Mouse (Mus musculus): ENCODE data around the gene Fam25c.

- TF ChIP-seq GATA1 (IDR thresholded peaks at IDR 0.05; ENCODE audit: low read depth, low read length) (no peak), EP300 (IDR thresholded peaks at IDR 0.05; ENCODE audit: low read depth in 1 of 2, low read length in 2 of 2) (no peak), CTCF (IDR thresholded peaks at IDR 0.05 in 2 of 3, conservative IDR thresholded peaks at IDR 0.05 in 1 of 3; ENCODE audit: control insufficient read depth in 1 of 3, insufficient read depth in 1 of 3, low read depth in 2 of 3, low read length in 3 of 3, poor library complexity in 1 of 3, severe bottlenecking in 1 of 3) (no peak)
Measured at GRCm38 (mm10) chr14:34374577-34374976, 19.3 kb upstream of the Fam25c start, which contains the start of gene Sncg.

Data from MEL (cell line).